Mouse (Mus musculus) inflammation-experienced regulatory T-cells, adult 6 months (primary cell): ENCODE results near the gene Gm21954. TPM values are rescaled to one million over a fixed set of nuclear protein-coding genes. Genes with fewer than 3 reads are reported as not detected.

ENCODE experiments used
- ATAC-seq: one replicate; pipeline ENCODE4 v1.8.0; 2017
- polyA plus RNA-seq, 3 experiments: library from polyadenylated mRNA; unstranded; fragments of 100-300 nt; shearing (Covaris generic); gene quantifications; one replicate each; pipeline ENCODE4 v1.2.1; 2017

Gene Gm21954
- polyA plus RNA-seq, 3 experiments from 2014 or later: not detected

DNA sequence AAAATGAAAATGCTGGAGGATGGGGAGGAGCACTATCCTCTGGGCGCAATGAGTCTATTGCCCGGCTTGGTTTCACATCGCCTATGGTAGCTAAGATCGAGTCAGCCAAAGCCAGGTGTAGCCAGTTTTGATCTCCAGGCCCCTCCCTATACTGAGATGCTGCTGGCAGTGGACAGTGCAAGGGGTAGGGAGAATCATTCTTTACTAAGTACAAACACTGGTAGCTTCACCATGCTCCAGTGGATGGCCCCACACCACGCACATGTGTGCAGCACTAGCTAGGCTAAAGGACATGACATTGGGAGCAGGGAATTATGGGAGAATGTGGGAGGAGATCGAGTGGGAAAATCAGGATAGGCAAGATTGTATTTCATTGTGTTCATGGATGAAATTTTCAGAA lies 53.2 kb downstream of the Gm21954 start:
- no peak for ATAC-seq

DNA sequence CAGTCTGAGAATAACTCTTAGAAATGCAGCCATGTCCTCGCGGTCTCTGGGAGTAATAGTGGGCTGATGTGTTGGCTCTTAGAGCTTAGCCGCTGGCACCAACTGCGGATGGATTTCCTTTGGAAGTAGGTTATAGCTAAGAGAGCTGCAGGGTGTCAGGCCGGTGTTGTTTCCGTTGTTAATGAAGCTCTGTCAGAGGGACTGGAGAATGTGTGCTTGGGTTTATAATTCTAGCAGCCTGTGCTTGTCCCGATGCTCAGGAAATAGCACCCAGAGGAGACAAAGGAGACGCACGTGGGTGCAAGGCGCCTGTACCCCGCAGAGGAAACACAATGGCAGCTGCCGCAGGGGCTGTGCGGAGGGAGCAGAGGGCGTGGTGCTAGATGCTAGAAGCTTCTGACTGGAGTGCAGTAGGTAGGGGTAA lies 56.5 kb downstream of the Gm21954 start:
- ATAC-seq: peak; percentile 65

Other genes with a start within 250 kb of the Gm21954 start
- gene Dclk1, start 229.8 kb downstream of the Gm21954 start, polyA plus RNA-seq: under 1 TPM; 0.15 to 0.70 (median 0.16) TPM